Mouse (Mus musculus): Measurements from ENCODE around the gene Ube2o. TPM values are rescaled to one million over a fixed set of nuclear protein-coding genes. Genes with fewer than 3 reads are reported as not detected.

Gene Ube2o
- total and polyA plus RNA-seq, 3 experiments, result 6.3 to 41.7 (median 20.1) TPM

- Histone ChIP-seq H3K27me3 (ENCODE audit: insufficient read depth, low read length) (peaks cover 47% of the 10 kb centered on the region), H3K4me1 (ENCODE audit: insufficient read depth, low read depth, low read length) (peaks cover 88% of the 10 kb centered on the region), H3K4me3 (ENCODE audit: low read depth, low read length) (peak overlapping the region; percentile 20; the same call in 1 of the 2 replicates), H3K9me3 (replicated peaks) (no peaks in the 10 kb centered on the region), H3K36me3 (replicated peaks) (no peaks in the 10 kb centered on the region)
- ATAC-seq (ENCODE audit: extremely low read depth, insufficient number of reproducible peaks, low FRiP score, poor library complexity, severe bottlenecking) (no peak), DNase-seq (ENCODE audit: low spot score) (no peak)
- no peak for TF ChIP-seq POLR2AphosphoS5 (IDR thresholded peaks at IDR 0.05; ENCODE audit: insufficient replicate concordance, low read depth, low read length)
- TF ChIP-seq GATA2 (IDR thresholded peaks at IDR 0.05; ENCODE audit: borderline replicate concordance, low read depth, low read length), result no peak
- TF ChIP-seq CTCF (IDR thresholded peaks at IDR 0.05; ENCODE audit: low read depth, low read length), result no peak
- no peak for TF ChIP-seq TAL1 (conservative IDR thresholded peaks at IDR 0.05; ENCODE audit: low read depth, low read length)
- no peak for TF ChIP-seq GATA1 (IDR thresholded peaks at IDR 0.05; ENCODE audit: borderline replicate concordance, low read length)
These were observed 39.5 kb upstream of the Ube2o start for GRCm38 (mm10) chr11:116620559-116621253.

- TF ChIP-seq TAL1 (conservative IDR thresholded peaks at IDR 0.05; ENCODE audit: low read depth, low read length), result no peak
- TF ChIP-seq GATA2 (IDR thresholded peaks at IDR 0.05; ENCODE audit: borderline replicate concordance, low read depth, low read length), result no peak
- no peak for TF ChIP-seq GATA1 (IDR thresholded peaks at IDR 0.05; ENCODE audit: borderline replicate concordance, low read length)
- no peak for TF ChIP-seq CTCF (IDR thresholded peaks at IDR 0.05; ENCODE audit: low read depth, low read length)
- TF ChIP-seq POLR2AphosphoS5 (IDR thresholded peaks at IDR 0.05; ENCODE audit: insufficient replicate concordance, low read depth, low read length), result no peak
- Histone ChIP-seq H3K27me3 (ENCODE audit: insufficient read depth, low read length) (peaks cover 47% of the 10 kb centered on the region), H3K36me3 (replicated peaks) (no peaks in the 10 kb centered on the region), H3K9me3 (replicated peaks) (no peaks in the 10 kb centered on the region), H3K4me1 (ENCODE audit: insufficient read depth, low read depth, low read length) (peaks cover 89% of the 10 kb centered on the region), H3K4me3 (ENCODE audit: low read depth, low read length) (peak overlapping the region; percentile 20; the same call in 1 of the 2 replicates)
- no peak for DNase-seq (ENCODE audit: low spot score)
- ATAC-seq (ENCODE audit: extremely low read depth, insufficient number of reproducible peaks, low FRiP score, poor library complexity, severe bottlenecking), result 0 out of 2 replicates have a peak, but pooled peaks have one; percentile 22
These were observed 38.8 kb upstream of the Ube2o start for GRCm38 (mm10) chr11:116620073-116620472.

GRCm38 (mm10) chr11:116619561-116619960 lies 38.3 kb upstream of the Ube2o start:
- no peak overlapping the region for H3K4me3 ChIP-seq (ENCODE audit: low read depth, low read length)
- peaks cover 2% of the 10 kb centered on the region for H3K36me3 ChIP-seq (replicated peaks)
- no peak for DNase-seq (ENCODE audit: low spot score)
- H3K9me3 ChIP-seq (replicated peaks), result no peaks in the 10 kb centered on the region
- peaks cover 47% of the 10 kb centered on the region for H3K27me3 ChIP-seq (ENCODE audit: insufficient read depth, low read length)
- peaks cover 89% of the 10 kb centered on the region for H3K4me1 ChIP-seq (ENCODE audit: insufficient read depth, low read depth, low read length)
- TF ChIP-seq CTCF (IDR thresholded peaks at IDR 0.05; ENCODE audit: low read depth, low read length) (no peak), TAL1 (conservative IDR thresholded peaks at IDR 0.05; ENCODE audit: low read depth, low read length) (no peak), GATA2 (IDR thresholded peaks at IDR 0.05; ENCODE audit: borderline replicate concordance, low read depth, low read length) (no peak), GATA1 (IDR thresholded peaks at IDR 0.05; ENCODE audit: borderline replicate concordance, low read length) (no peak), POLR2AphosphoS5 (IDR thresholded peaks at IDR 0.05; ENCODE audit: insufficient replicate concordance, low read depth, low read length) (no peak)
- no peak for ATAC-seq (ENCODE audit: extremely low read depth, insufficient number of reproducible peaks, low FRiP score, poor library complexity, severe bottlenecking)

- Histone ChIP-seq H3K9me3 (replicated peaks) (no peaks in the 10 kb centered on the region), H3K27me3 (ENCODE audit: insufficient read depth, low read length) (peaks cover 47% of the 10 kb centered on the region), H3K4me1 (ENCODE audit: insufficient read depth, low read depth, low read length) (peaks cover 88% of the 10 kb centered on the region), H3K4me3 (ENCODE audit: low read depth, low read length) (no peak overlapping the region), H3K36me3 (replicated peaks) (peaks cover 2% of the 10 kb centered on the region)
- ATAC-seq (ENCODE audit: extremely low read depth, insufficient number of reproducible peaks, low FRiP score, poor library complexity, severe bottlenecking) (no peak), DNase-seq (ENCODE audit: low spot score) (no peak)
- TF ChIP-seq TAL1 (conservative IDR thresholded peaks at IDR 0.05; ENCODE audit: low read depth, low read length) (no peak), CTCF (IDR thresholded peaks at IDR 0.05; ENCODE audit: low read depth, low read length) (no peak), GATA1 (IDR thresholded peaks at IDR 0.05; ENCODE audit: borderline replicate concordance, low read length) (no peak), POLR2AphosphoS5 (IDR thresholded peaks at IDR 0.05; ENCODE audit: insufficient replicate concordance, low read depth, low read length) (no peak), GATA2 (IDR thresholded peaks at IDR 0.05; ENCODE audit: borderline replicate concordance, low read depth, low read length) (no peak)
These were observed 37.9 kb upstream of the Ube2o start for GRCm38 (mm10) chr11:116619156-116619555.

GRCm38 (mm10) chr11:116618666-116619065 lies 37.4 kb upstream of the Ube2o start:
- TF ChIP-seq CTCF (IDR thresholded peaks at IDR 0.05; ENCODE audit: low read depth, low read length) (no peak), GATA2 (IDR thresholded peaks at IDR 0.05; ENCODE audit: borderline replicate concordance, low read depth, low read length) (no peak), GATA1 (IDR thresholded peaks at IDR 0.05; ENCODE audit: borderline replicate concordance, low read length) (no peak), POLR2AphosphoS5 (IDR thresholded peaks at IDR 0.05; ENCODE audit: insufficient replicate concordance, low read depth, low read length) (no peak), TAL1 (conservative IDR thresholded peaks at IDR 0.05; ENCODE audit: low read depth, low read length) (no peak)
- H3K9me3 ChIP-seq (replicated peaks), result no peaks in the 10 kb centered on the region
- DNase-seq (ENCODE audit: low spot score) (no peak), ATAC-seq (ENCODE audit: extremely low read depth, insufficient number of reproducible peaks, low FRiP score, poor library complexity, severe bottlenecking) (no peak)
- H3K4me3 ChIP-seq (ENCODE audit: low read depth, low read length), result no peak overlapping the region
- H3K36me3 ChIP-seq (replicated peaks), result peaks cover 2% of the 10 kb centered on the region
- H3K4me1 ChIP-seq (ENCODE audit: insufficient read depth, low read depth, low read length), result peaks cover 83% of the 10 kb centered on the region
- H3K27me3 ChIP-seq (ENCODE audit: insufficient read depth, low read length), result peaks cover 47% of the 10 kb centered on the region

- Histone ChIP-seq H3K27me3 (ENCODE audit: insufficient read depth, low read length) (peaks cover 39% of the 10 kb centered on the region), H3K4me3 (ENCODE audit: low read depth, low read length) (no peak overlapping the region), H3K9me3 (replicated peaks) (no peaks in the 10 kb centered on the region), H3K4me1 (ENCODE audit: insufficient read depth, low read depth, low read length) (peaks cover 75% of the 10 kb centered on the region), H3K36me3 (replicated peaks) (peaks cover 2% of the 10 kb centered on the region)
- no peak for DNase-seq (ENCODE audit: low spot score)
- no peak for ATAC-seq (ENCODE audit: extremely low read depth, insufficient number of reproducible peaks, low FRiP score, poor library complexity, severe bottlenecking)
- no peak for TF ChIP-seq CTCF (IDR thresholded peaks at IDR 0.05; ENCODE audit: low read depth, low read length)
These were observed 36.4 kb upstream of the Ube2o start for GRCm38 (mm10) chr11:116617641-116618040.

Data from G1E (cell line).